Mouse (Mus musculus) liver, postnatal 0 days (tissue): ENCODE results near the gene Tubb1.

Source experiments
- CTCF ChIP-seq: sonication (generic); IDR thresholded peaks from 2 replicates; pipeline ENCODE4 v1.5.1; 2016; ENCODE audit warnings: antibody characterized with exemption, low read depth
- EP300 ChIP-seq: IDR thresholded peaks from 2 replicates; pipeline ENCODE4 v1.6.1; 2016; ENCODE audit warnings: antibody characterized with exemption, low read depth, mild to moderate bottlenecking

DNA sequence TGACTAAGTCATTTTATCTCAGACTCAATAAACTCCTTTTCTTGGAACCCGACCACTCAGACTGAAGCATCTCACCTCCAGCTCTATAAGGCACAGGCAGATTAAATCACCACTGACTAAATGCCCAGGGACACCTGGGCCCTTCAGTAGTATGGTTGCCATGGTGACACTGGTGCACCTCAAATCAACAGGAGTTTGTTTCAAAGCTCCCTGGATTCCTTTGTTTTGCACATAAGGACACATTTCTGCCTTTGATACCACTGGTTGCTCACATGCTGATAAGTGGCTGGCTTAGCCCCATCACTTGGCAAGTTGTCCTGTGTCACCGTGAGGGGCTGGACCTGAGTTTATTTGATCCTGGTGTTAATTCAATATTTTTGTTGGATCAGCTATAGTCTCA lies 8.9 kb downstream of the Tubb1 start:
- no peak for TF ChIP-seq CTCF
- no peak for TF ChIP-seq EP300
